Mouse (Mus musculus) natural killer cell, adult 2 months (primary cell): ENCODE data around the gene Mmaa.

Source experiments
- DNase-seq, 2 experiments: peaks; one replicate each; pipeline ENCODE4 v3.0.0; 2022; ENCODE audit warnings: low spot score in 2 of 2

Mmaa gene

DNA sequence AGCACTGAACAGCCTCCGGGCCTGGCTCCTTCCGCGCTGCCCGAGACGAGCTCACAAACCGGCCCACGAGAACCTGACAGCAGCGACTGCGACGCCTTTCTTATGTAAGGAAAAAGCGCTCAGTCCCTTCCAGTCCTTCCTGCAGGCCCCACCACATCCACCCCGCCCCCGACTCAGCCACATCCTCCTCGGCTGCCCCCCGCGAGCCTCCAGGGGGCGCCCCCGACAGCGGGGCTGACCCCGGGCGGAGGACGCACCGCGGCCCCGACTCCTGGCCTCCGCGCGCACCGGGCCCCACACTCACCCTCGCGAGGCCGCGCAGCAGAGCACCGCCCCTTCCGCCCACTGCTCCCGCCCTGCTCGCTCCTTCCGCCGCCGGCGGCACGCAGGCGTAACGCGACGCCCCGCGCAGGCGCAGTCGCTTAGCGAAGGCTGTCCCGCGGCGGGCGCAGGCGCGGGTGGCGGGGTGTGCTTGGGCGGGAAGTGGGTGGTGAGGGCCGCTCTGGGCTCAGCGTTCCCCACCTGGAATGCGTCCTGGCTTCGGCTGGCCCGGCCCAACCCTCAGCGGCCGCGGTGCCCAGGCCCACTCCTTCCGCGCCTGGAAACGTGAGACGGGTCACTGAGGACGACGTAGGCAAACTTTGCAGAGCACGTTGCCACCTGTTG lies at the start of gene Mmaa:
Gene Mmaa, minus strand, starts transcription at position 328 of the 666 bp plus-strand sequence.
- DNase-seq = peak; percentile 95 to 97

DNA sequence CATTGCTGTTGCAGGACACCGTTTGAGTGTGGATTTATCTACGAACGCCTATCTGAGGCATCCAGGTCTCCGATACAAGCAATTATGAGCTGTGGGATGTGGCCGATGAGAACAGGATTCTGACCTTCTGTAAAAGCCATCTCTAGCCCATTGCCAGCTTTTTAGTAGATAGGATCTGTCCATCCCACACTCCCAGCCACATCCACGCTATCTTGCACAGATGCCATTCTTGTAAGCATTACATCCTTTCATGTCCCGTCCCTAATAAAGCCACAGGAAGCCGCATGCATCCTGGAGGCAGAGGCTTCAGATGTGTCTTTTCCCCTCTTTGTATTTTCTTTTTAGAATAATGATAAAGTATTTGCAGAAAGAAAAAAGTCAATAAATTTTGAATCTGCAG lies 46.5 kb upstream of the Mmaa start:
- DNase-seq = no peak

DNA sequence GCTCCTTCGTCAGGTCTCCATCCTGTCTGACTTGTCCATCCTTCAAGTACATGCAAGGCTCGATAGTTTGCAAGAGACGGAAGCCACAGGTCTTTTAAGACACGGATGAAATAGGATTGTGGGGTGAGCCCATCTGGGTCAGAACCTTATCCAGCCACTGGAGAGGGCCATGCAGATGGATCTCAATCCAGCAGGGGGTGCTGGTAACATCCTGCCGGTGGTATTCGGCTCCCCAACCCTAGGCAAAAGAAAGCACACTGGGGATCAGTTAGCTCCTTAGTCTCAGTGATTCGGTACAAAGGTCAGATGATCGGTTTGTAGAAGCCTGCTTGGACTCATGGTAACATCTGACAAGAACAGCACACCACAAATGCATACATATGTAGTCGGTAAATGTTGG lies 44.8 kb upstream of the Mmaa start:
- peak in 1 of 2 experiments; percentile 14 for DNase-seq

DNA sequence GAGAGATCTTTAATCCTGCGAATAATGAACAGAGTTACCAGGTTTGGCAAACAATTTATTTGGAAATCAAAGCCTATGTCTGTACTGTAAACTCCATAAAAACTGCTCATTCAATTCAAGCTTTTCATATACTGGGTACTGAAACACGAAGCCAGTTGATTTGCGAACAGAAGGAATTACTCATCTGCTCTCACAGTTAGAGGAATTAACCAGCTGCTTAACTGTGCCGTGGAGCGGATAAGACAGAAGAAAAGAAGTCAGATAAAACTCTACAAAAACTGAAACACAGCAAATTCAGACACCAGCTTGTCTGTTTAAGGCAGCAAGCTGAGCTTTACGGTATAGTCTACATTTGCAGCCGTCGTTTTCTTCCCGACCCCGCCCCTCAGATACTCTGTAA lies 43.9 kb upstream of the Mmaa start:
- DNase-seq = no peak

DNA sequence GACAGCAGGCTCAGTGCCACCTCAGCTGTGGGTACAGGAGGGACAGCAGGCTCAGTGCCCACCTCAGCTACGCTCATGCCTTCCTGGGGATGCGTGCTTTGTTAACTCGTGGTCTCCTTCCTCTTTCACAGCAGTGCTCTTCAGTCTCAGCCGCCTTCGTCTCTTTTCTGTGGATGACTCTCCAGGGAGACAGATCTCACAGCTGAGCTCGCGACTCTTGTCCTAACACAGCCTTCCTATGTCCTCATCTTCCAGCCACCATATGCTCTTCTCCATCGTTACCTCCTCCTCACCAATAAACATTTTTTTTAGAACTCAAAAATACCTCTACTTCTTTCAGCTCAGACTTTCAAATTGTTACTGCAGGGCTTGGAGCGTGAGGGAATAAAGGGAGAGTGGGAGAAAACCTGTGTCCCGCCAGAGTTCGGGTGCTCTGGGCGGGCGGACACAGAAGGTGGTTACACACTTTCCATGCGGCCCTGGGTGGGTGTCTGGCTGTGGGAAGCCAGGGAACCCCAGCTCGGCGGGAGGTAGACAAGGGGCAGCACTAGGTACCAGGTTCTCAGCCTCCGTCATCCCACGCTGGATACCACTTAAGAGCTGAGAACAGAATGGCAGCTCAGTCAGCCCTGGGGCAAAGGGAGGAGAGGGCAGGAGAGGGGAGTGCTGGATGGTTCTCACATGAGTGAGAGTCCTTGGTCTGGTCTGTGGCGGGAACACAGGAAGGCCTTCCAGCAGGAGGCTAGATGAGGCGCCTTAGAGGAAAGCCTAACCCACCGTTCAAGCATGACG lies 37.6 kb upstream of the Mmaa start:
- DNase-seq = no peak

DNA sequence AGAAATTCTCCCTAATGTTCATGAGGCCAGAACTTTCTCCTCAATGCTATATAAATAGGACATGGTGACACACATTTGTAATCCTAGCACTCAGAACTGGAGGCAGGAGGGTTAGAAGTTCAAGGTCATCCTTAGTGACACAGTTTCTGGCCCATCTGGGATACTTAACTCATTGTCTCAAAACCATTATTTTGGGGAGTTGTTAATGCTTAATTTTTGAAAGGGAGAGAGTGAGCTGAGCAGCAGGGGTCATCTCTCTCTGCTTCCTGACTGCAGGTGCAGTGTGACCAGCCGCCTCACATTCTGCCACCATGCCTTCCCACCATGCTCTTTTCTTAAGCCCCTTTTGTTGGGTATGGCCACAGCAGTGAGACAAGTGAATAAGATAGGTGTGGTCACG lies 36.8 kb upstream of the Mmaa start:
- DNase-seq = no peak

DNA sequence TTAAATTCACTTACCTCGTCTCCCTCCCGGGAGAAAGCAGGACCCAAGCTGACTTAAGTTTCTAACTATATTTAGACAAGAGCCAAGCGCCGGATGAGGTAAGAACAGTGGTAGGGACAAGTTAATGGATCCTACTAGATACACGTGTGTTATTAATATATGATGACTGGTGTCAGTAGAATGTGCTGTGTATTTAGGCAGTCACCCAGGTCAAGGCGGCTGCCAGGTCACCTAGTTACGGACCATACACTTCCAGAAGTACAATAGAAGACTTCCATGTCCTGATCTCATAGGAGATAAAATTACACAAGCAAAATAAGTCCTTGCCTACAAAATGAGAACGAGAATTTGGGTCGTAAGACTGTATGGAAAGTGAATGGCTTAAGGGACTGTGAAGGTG lies 36.3 kb upstream of the Mmaa start:
- no peak for DNase-seq

DNA sequence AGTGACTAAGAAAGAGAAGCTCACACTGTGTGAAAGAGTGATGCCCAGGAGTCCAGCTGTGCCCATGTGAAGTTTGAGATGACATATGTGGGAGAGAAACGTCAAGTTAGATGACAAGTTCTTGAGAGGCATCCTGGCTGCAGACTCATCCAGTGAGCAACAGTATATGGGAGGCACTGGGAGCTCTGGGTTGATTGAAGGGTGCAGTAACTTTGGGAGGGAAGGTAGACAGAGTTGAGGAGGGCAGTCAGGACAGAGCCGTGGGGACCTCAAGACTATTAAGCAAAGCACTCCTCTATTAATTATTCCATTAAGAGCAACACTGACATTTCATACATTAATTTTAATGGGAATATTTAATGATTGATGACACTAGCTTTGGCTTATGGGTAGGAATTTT lies 35.0 kb upstream of the Mmaa start:
- no peak for DNase-seq

DNA sequence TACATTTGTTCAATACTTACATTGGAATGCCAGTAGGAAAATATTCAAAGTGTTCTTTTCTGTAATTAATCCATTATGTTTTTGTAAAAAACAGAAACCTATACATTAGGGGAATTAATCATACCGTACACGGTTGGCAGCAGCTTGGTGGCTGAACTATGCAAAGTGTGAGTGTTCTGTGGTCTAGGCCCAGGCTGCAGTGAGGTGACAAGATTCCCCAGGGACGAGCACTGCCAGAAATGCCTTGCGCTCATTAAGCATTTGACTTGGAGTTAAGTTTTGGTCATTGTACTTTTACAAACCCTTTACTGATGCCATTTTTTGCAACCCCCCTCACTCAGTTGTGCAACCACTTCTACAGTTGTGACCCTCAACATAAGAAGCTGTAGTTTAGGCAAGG lies 34.4 kb upstream of the Mmaa start:
- DNase-seq = peak in 1 of 2 experiments; percentile 21

DNA sequence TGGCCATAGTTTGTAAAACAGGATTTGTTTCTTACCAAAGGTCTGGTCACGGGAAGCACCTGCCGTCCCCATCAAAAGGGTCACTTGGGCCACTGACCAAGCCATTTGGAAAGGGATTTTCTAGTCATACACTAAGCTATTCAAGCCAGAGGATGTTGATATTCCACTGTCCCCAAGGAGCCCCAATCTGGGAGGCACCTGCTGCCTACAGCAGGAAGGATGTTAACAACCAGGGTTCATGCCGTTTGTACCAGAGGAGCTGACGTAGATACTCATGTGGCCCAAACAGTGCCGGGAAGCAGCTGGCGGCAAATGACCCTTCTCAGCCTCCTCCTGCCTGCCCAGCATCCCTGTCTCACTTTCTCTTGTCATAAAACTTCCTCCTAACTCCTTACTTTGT lies 30.8 kb upstream of the Mmaa start:
- DNase-seq = no peak

DNA sequence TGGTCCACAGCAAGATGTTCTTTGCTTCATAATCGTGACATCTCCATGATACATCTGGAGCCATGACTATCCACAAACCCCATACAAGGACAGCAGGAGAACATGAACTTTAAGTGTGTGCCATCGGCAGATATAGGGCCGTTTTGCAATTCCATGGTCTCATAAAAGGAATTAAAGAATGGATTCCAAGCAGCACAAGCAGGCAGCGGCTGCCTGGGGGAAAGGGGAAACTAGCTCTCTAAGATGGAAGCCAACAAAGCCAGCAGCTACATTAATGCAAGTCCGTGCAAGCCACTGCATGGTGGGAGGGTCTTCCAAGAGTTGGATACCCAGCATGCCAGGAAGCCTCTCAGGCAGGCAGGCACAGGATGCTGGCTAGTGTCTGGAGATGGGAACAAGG lies 30.2 kb upstream of the Mmaa start:
- no peak for DNase-seq

DNA sequence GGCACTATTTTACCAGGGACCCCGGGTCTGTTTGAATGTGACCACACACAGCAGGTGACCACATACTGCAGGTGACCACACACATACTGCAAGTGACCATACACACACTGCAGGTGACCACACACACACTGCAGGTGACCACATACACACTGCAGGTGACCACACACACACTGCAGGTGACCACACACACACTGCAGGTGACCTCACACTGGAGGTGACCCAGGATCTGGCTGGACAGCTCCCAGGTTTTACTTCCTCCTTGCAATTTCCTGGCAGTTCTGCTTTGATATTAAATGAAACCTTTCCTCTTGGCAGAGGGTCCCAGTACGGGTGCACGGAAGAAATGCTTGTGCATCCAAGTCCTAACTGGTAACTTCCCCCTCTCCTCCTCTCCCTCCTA lies 29.3 kb upstream of the Mmaa start:
- no peak for DNase-seq

DNA sequence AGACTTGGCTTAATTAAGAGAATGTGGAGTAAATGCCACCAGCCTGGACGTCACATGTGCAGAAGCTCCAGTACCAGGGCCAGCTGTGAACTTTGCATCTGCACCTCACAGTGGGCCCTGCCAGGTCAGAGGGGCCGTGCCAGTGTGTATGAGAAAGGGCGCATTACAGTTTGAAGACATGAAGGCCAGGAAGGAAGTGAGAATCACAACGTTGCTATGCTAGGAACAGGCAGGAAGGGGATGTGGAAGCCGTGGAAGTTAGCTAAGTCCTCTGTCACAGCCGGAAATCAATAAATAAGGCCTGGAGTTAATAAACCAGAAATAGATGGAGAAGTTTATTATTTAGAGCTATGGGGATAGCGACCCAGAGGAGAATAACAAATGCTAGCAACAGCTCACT lies 28.4 kb upstream of the Mmaa start:
- DNase-seq = no peak

DNA sequence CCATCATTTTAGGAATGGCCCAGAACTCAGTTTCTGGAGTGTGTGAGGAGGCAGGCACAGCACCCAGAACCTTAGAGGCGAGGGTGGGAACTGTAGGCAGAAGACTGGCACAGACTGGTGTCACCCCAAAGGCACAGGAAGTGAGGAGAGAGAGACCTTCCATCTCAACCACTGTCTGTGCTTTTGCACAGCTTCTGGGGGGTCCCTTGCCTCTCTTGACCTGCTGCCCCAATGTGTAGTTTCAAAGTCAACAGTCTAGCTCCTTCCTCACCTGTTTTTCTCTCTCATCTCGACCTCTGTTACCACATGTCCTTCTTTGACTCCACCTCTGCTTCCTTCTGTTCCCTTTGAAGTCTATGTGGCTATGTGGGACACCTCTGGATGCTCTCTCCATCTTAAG lies 16.1 kb upstream of the Mmaa start:
- DNase-seq = no peak

DNA sequence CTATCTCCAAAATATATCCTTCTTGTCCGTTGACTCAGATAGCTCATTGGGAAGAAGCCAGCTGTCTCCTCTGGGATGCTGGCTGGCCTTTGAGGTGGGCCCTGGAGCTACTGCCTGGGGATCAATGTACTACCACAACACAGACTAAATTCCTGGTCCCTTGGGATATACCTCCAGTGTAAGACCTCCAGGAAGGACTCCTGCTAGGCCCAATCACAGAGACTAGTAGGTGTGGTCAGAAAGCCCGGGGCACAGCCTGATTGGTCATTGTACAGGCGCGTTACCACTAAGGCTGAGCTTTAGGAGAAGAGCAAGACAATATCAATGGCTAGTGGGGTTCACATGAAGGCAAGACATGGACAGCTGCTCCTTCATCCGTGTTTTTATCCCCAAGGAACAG lies 11.2 kb upstream of the Mmaa start:
- no peak for DNase-seq

DNA sequence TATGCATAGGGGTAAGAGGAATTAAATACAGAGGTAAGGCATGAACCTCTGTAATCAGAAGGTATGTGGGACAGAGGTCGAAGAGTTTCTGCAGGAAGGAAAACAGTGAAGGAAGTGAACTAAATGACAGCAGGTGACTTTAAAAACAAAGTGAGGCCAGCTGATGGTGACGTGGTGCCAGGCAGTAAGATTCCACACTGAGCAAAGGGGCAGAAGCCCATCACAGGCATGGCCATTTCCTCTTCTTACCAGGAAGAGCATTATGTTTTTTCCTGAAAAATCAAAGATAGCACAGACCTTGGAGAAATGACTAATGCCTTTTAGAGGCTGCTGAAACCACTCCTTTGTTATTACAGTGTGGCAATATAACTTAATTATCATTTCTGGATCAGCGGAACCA lies 6.8 kb upstream of the Mmaa start:
- DNase-seq = no peak

DNA sequence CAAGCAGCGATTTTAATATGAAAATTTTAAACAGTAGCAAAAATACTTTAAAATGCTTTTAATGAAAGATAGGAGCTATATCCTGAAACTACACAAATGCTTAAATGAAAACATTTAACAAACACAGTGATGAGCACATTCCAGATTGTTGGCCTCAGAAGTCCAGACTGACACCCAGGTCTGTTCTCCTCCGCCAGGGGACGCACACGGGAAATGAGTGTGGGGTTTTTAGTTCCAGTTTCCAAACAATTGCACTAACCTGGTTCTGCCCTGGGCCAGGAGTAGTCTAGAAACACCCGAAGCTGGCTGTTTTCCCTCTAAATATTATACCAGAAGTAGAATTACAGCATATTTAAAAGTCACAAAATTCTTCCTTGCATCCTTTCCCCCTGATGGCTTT lies 5.0 kb upstream of the Mmaa start:
- DNase-seq = no peak

DNA sequence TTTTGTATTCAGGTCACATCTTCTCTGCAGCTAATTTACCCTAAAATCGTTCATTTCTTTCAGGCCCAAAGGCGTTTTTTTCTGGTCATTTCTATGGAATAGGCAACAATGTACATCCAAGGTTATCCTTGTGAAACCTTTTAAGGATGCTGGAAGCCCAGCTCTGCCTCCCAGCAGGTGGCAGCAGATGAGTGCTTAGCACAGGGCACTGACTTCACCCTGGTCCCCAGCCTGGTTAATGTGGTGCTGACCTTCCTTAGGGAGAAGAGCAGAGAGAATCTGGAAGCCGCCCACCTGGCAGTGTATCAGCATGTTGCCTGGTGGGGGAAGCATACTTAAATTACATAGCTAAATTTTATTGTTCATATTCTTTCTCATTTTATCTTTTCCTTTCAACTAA lies 3.0 kb upstream of the Mmaa start:
- no peak for DNase-seq

DNA sequence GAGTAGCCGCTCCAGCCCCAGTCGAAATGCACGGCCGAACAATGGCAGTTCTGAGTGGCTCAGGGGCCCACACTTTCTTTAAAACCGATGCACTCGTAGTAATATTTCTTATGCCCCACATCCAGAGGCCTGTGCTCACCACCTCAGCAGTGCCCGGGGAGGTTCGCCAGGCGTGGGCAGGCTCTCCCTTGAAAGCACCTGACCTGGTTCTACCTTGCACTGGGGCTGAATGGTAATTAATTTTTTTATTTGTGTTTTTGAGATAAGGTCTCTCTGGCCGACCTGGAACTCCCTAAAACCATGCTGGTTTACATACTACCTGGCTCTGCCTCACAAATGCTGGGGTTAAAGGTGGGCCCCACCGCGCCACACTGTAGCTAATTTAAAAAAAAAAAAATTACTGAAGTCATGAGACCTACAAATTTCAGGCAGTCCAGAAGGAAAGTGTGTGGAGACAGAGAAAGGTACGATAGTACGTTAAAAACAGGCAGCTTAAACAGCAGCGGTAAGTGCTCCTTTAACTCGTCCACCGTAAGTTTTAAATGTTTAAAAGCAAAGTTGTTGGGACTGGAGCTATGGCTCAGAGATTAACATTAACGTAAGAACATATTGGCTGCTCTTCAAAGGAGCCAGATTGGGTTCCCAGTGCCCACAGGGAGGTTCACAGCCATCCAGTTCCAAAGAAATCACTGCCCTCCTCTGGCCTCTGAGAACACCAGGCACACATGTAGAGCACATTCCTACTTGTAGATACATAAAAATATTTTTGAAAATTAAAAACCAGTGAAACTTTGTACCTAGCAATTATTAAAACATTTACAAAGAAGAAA lies 754 bp upstream of the Mmaa start:
- no peak for DNase-seq

DNA sequence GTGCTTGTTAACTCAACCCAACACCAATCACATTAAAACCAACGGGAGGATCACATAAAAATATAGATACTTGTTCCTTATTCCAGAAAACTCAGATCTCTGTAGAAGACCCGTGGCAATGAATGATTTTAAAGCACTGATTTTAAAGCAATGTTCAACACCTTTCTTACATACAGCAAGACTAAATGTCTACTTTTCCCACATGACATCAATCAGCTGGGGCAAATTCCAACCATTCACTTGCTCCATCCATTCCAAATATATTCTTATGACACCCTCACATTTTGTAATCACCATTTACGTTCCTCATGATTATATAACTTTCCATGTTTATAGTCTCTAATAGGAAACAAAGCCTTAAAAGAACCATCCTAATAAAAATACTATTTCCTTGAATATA lies 896 bp downstream of the Mmaa start:
- no peak for DNase-seq

DNA sequence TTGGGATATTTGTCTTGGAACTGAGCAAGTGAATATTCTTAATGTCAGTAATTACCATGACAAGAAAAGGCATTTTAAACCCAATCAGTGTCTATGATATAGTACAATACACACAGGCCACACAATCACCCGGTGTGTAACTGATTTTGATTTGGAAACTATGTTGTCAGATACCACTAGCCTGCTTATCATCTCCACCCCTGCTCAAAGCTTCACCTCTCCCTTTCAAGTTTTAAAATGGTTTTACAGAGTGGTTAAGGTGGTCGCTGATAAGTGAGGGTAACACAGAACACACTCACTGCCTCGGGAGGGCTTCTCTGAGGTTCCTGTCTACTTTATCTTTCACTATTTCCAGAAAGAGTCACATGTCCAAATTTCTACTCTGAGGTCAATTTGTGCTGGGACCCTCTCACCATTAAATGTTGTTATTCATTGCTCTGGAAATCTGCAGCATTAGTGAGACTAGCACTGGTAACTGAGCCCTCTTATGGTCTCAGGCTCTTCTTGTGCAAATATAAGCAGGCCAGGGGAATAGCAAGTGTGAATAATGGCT lies 1.9 kb downstream of the Mmaa start:
- DNase-seq = no peak

DNA sequence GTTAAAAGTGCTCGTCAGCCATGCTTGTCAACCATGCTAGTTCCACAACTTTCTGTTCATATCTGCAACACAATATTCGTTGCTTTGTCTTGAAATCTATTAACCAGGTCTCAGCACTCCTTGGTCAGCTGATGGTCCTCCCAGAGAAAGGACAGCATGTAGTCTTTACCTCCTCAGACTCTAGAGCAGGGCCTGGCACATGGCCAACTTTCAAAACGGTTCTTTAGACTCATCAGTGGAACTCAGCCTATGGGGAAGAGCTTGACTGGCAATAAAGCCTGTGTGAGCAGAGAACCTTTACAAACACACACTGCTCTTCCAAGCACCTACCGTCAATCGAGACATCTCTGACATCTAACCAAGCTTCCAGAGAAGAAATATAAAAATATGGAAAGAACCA lies 5.1 kb downstream of the Mmaa start:
- DNase-seq = no peak
